Mouse (Mus musculus) cerebellum, postnatal 14 days (tissue): ENCODE measurements around the gene Olfr1423.
"Not testable (repeated sequence)": the region's sequence is repeated elsewhere in the genome, so short reads cannot be mapped to it uniquely, and the experiment has no call there.

ENCODE experiments used
- DNase-seq, 2 experiments: peaks; one replicate each; pipeline ENCODE4 v3.0.0; 2021; ENCODE audit warnings: mixed read lengths in 2 of 2

The Olfr1423 gene

GRCm38 (mm10) chr19:12041217-12041616 is at the start of gene Olfr1423:
Olfr1423 (minus strand) TSS chr19:12041317.
- no peak for DNase-seq

- DNase-seq = not testable (repeated sequence)
Measured at GRCm38 (mm10) chr19:12077631-12078030, 36.5 kb upstream of the Olfr1423 start, which contains the start of gene Olfr1425. Olfr1425 (minus strand) TSS chr19:12077731.

GRCm38 (mm10) chr19:12069546-12069945 is 28.4 kb upstream of the Olfr1423 start:
- DNase-seq = not testable (repeated sequence)

GRCm38 (mm10) chr19:12067806-12068205 is 26.7 kb upstream of the Olfr1423 start:
- not testable (repeated sequence) for DNase-seq

GRCm38 (mm10) chr19:12062582-12062981 is 21.5 kb upstream of the Olfr1423 start, which contains the start of gene Olfr1424:
Olfr1424 (minus strand) TSS chr19:12062682.
- not testable (repeated sequence) for DNase-seq

GRCm38 (mm10) chr19:12043163-12043562 is 2.0 kb upstream of the Olfr1423 start:
- no peak for DNase-seq

- no peak for DNase-seq
Measured at GRCm38 (mm10) chr19:12037727-12038126, 3.4 kb downstream of the Olfr1423 start.

- DNase-seq = no peak
Measured at GRCm38 (mm10) chr19:12026606-12027005, 14.5 kb downstream of the Olfr1423 start.

GRCm38 (mm10) chr19:12025333-12025732 is 15.8 kb downstream of the Olfr1423 start:
- no peak for DNase-seq

GRCm38 (mm10) chr19:12024149-12024548 is 17.0 kb downstream of the Olfr1423 start:
- no peak for DNase-seq

- DNase-seq = no peak
Measured at GRCm38 (mm10) chr19:12016192-12016591, 24.9 kb downstream of the Olfr1423 start.

- peak in 1 of 2 experiments; percentile 15 for DNase-seq
Measured at GRCm38 (mm10) chr19:12015708-12016107, 25.4 kb downstream of the Olfr1423 start.

GRCm38 (mm10) chr19:12013228-12013627 is 27.9 kb downstream of the Olfr1423 start:
- DNase-seq = peak; percentile 41 to 46

GRCm38 (mm10) chr19:12012615-12013014 is 28.5 kb downstream of the Olfr1423 start:
- no peak for DNase-seq

- DNase-seq = peak; percentile 91 to 94
Measured at GRCm38 (mm10) chr19:12011560-12012556, 29.3 kb downstream of the Olfr1423 start.

- peak; percentile 86 to 89 for DNase-seq
Measured at GRCm38 (mm10) chr19:12010916-12011559, 30.1 kb downstream of the Olfr1423 start.

- DNase-seq = peak; percentile 68 to 74
Measured at GRCm38 (mm10) chr19:12010281-12010771, 30.8 kb downstream of the Olfr1423 start.

- peak; percentile 78 to 80 for DNase-seq
Measured at GRCm38 (mm10) chr19:12009501-12010280, 31.4 kb downstream of the Olfr1423 start.

GRCm38 (mm10) chr19:12008410-12009380 is 32.4 kb downstream of the Olfr1423 start:
- peak in 1 of 2 experiments; percentile 23 for DNase-seq

GRCm38 (mm10) chr19:12007105-12007931 is 33.8 kb downstream of the Olfr1423 start:
- DNase-seq = peak; percentile 41 to 57
